Mouse (Mus musculus) cortical plate, adult 2 months (tissue): ENCODE results near the gene Klhdc7a.

ENCODE experiments used
- CTCF ChIP-seq: fragments of 200-500 bp; IDR thresholded peaks from 2 replicates; pipeline ENCODE4 v1.5.1; 2011; ENCODE audit warnings: mild to moderate bottlenecking, control low read depth, low read length; ENCODE audit not compliant: insufficient read depth; ENCODE audit errors: extremely low read depth
- POLR2A ChIP-seq: fragments of 200-500 bp; IDR thresholded peaks from 2 replicates; pipeline ENCODE4 v1.6.1; 2011; ENCODE audit warnings: mild to moderate bottlenecking, low read length, control low read depth; ENCODE audit not compliant: insufficient read depth; ENCODE audit errors: extremely low read depth

DNA sequence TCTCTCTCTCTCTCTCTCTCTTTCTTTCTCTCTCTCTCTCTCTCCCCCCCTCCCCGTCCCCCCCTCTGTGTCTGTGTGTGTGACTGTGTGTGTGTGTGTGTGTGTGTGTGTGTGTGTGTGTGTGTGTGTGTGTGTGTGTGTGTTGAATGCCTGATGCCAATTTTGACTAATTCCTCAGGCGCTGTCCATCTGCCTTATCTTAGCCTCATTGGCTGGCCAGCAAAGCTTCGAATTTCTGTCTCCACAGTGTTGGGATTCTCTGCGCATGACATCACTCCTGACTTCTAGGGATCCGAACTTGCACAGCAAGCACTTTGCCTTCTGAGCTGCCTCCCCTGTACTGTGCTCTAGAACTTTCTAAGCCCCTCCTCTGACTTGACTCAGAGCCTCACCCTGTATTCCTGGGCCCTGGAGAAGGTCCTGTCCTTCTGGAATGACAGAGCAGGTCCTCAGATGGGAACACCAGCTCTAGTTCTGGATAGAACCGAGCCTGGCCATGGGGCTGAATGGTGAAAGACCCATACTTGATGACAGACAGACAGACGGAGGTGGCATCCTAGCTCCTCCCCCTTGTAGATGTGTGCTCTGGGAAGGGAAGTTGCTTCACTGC, 16.8 kb downstream of the Klhdc7a start:
- TF ChIP-seq POLR2A: no peak
- TF ChIP-seq CTCF: no peak
